Mouse (Mus musculus) embryonic fibroblast, embryonic 13.5 days (primary cell): ENCODE measurements around the gene Sar1a.

Experiments
- CTCF ChIP-seq: IDR thresholded peaks from 2 replicates; pipeline ENCODE4 v1.5.1; 2011; ENCODE audit warnings: mild to moderate bottlenecking, control low read depth, low read length, moderate library complexity, borderline replicate concordance; ENCODE audit not compliant: insufficient read depth
- POLR2A ChIP-seq: IDR thresholded peaks from 2 replicates; pipeline ENCODE4 v1.6.1; 2011; ENCODE audit warnings: low read depth, mild to moderate bottlenecking, control low read depth, low read length, moderate library complexity

DNA sequence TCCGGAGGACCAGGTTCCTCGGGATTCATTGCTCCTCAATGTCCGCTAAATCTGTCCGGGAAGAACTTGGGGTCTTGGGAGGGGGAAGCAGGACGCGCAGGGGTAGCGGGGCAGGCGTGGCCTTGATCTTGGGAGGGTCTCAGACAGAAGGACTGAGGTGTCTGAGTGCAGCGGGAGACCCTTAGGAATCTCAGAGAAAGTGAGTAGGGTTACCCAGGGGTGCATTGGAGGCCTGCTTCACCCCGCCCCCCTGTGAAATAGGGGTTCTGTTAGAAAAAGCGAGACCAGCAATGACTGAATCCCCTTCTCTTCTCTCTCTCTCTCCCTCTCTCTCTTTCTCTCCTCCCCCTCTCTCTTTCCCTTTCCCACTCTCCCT lies 35.4 kb downstream of the Sar1a start:
- TF ChIP-seq POLR2A (no peak), CTCF (no peak)
